Mouse (Mus musculus): ENCODE data around the gene Akap13.
"Not testable (repeated sequence)": the region's sequence is repeated elsewhere in the genome, so short reads cannot be mapped to it uniquely, and the experiment has no call there.

Akap13 gene

DNA sequence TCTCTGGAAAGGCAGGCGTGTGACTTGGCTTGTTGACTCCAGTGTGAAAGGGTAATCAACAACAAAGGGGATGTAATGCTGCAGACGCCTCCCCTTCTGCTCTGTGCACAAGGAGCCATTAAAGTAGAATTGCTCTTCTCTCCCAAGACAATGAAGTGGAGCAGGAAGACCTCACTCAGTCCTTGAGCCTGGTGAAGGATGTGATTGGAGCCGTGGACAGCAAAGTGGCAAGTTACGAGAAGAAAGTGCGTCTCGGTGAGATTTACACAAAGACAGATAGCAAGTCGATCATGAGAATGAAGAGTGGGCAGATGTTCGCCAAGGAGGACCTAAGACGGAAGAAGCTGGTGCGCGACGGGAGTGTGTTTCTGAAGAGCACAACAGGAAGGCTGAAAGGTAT lies 274.9 kb downstream of the Akap13 start:
- DNase-seq = peak; percentile 68

DNA sequence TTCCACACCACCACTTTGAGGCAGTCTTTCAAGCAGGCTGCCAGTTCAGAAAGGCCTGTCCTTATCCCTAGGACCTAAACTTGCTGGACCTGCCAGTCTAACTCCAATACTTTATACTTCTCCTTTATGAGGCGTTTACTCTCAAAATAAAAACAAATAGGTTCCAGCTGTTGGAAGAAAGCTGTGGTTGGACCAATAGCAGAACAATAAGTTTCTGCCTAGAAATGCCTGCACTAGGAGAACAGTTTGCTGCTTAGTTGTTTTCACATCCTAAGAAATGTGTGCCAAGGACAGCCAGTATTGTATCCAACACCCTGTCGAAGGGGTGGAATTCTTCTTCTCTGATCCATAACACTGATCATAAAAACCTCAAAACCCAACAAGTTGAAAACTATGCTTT lies 276.6 kb downstream of the Akap13 start:
- DNase-seq = no peak

GRCm38 (mm10) chr7:75733166-75733565 lies 277.8 kb downstream of the Akap13 start:
- DNase-seq = no peak

DNA sequence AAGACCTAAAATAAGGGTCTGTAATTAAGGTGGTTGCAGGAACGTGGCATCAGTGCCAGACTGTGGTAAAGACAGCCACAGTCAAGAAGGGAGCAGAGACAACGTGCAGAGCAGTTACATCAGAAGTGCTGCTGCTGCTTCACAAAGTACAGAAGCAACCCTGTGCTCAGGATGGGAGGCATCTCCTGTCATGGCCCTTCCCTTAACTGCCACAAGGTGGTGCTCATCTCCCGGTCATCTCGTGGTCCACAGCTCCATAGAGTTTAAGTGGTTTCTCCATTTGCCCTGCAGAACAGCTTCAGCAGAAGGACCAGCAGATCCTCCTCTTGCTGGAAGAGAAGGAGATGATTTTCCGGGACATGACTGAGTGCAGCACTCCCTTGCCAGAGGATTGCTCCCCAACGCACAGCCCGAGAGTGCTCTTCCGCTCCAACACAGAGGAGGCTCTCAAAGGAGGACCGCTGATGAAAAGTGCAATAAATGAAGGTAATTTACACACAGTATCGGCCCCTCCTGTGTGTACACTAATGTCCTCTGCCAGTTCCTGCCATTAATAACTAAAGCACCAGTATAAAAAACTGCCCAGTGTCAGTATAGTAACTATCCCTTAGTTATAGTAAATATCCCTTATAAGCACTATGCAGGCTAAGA lies 283.9 kb downstream of the Akap13 start:
- DNase-seq = peak; percentile 94

DNA sequence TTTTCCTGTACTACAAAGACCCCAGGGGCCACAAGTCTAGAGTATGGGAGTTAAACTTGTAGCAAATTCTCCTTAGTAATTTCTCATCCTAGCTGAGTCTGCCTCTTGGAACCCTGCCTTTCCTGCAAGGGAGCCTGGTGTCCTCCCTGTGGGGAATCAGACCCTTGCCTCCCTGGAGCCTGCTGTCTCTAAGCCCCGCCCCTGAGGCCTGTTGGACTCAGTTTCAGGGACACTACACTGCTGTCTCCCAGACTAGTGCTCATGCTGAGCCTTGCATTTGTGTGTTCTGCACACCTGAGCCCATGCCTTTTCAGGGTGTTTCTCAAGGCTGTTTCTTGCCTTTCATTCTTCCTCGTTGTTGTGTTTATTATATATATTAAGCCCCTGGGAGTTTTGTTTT lies 289.2 kb downstream of the Akap13 start:
- peak; percentile 96 for DNase-seq

DNA sequence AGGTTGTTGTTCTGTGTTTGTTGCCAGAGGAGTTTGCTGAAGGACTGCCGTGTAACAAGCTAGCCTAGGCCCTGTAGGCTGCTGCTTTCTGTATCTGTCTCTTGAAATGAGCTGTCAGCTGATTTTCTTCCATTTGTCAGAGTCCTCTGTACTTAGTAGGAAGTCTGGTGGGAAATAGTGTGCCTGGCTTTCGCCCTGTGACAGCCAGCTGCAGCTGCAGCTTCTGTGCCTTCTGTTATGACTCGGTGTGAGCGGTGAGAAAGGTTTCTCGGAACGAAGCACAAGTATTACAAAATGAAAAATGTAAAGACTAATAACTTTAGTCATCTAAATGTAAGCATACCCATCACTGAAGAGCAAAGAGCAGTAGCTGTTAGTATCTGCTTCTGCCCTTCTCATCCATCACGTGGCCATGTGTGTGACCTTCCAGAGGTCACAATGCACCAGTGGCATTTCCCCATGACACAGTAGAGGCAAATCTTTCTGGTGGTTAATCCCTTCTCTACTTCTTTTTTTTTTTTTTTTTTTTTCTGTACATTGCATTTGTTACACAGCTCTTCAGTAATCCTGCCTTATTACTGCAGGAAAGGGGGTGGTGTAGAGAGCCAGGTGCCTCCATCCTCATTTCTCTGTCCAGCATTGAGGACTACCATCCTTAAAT lies 289.8 kb downstream of the Akap13 start:
- DNase-seq = peak; percentile 92

DNA sequence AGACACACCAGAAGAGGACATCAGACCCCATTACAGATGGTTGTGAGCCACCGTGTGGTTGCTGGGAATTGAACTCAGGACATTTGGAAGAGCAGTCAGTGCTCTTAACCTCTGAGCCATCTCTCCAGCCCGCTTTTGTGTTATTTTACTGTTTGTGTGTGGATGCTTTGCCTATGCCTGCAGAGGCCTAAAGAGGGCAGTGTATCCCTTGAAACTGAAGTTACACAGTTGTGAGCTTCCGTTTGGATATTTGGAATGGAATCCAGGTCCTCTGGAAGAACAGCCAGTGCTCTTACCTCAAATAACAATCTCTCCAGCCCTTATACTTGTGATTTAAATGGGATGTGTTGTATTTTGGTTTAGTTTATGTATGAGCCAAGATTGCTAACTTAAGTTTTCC lies 290.6 kb downstream of the Akap13 start:
- DNase-seq = peak; percentile 87

DNA sequence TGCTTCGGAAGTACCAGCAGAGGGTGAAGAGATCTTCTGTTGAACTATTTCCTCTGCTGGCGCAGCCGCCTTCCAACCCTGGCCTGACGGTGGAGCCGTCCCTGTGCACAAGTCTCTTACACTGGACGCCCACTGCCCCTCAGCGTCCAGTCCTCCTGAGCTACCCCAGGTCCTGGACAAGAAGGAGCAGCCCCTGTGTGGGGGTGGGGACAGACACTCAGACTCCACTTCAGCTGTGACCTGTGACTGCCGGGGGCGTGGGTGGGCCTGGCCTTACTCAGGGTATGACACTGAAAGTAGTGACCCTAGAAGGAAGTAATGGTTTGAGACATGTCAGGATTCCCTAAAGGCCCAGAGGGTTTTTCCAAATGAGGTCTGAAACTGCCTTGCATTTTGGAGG lies 295.2 kb downstream of the Akap13 start:
- peak; percentile 91 for DNase-seq

DNA sequence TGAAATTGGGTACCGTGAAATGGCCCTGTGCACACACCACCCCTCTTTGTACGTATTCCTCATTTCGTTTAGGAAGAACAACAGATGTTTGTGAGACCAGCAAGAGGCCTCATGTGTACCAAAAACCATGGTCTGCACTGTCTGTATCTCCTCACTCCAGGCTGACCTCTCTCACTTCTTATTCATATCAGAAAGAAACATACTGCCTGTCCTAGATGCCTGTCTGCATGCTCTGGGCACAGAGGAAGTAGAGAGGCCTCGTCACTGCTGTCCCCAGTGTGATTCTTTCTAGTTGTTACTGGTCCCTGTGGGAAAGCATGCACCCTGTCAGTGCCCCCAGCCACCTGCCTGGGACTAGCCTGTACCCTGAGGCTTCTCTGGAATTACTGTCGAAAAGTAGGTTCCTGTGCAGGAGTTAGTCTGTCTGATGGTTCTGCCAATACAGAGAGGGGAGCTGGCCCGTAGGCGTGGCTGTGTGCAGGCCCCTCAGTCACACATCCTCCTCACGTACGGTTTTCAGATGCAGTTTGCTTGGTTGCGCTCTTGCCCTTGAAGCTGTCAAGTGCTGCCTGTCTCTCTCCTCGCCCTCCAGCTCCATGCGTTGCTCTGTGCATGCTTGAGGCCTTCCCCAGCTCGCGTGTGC lies 295.9 kb downstream of the Akap13 start:
- DNase-seq = peak; percentile 85

DNA sequence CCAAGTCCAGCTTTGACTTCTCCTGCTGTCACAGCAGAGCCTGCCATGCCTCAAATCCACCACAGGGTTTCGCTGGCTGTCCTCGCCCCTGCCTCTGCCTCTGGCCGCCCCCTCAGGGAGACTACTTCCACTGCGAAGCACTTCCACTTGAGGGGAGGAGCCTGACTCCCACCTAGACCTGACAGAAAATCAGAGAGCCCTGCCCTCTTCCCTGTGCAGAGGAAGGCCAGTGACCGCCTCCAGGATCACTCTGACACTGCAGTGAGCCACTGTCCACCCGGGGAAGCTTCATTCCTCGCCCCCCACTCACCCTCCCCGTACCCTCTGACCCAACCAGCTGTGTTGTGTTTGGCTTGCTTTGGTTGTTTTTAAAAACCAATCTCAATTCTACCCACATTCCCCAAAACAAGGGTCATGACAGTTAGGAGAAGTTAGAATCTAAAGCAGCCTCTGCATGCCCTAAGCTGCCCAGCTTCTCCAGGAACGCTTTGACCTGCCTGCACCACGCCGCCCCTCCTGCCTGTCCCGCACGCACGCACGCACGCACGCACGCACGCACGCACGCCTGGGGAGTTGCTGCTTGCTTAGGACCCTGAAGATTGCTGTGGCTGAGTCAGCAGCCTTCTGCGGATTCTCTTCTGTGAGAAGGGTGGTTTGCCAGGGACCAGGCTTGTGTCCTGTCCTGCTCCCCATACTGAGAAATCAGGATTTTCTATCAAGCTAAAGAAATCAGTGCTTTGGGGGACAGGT lies 297.3 kb downstream of the Akap13 start:
- DNase-seq = peak; percentile 93

DNA sequence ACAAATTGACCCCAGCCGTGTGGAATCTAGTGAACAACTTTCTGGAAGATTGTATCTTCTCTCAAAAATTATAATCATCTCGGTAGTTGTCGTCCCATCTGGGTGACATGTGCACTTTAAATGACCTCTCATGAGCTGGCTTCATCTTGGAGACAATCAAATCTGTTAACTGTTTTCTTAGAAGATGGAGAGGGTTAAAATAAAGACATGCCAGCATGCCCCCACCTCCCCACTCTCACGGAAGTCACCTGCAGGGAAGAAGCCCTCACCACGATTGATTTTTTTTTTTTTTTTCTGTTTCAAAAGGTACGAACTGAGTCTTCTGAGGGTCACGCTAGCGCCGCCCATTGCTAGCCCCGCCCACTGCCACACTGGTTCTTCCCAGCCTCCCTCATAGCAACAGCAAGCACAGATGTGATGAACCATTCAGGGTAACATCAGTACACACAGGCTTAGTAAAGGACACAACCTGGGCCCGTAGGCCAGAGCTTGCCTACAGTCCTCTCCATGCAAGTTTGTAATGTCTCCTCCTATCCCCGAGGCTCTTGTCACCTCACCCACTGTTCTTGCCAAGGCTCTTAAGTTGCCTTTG lies 298.0 kb downstream of the Akap13 start:
- DNase-seq = peak; percentile 90

GRCm38 (mm10) chr7:75754587-75755499 lies 299.5 kb downstream of the Akap13 start:
- peak; percentile 81 for DNase-seq

DNA sequence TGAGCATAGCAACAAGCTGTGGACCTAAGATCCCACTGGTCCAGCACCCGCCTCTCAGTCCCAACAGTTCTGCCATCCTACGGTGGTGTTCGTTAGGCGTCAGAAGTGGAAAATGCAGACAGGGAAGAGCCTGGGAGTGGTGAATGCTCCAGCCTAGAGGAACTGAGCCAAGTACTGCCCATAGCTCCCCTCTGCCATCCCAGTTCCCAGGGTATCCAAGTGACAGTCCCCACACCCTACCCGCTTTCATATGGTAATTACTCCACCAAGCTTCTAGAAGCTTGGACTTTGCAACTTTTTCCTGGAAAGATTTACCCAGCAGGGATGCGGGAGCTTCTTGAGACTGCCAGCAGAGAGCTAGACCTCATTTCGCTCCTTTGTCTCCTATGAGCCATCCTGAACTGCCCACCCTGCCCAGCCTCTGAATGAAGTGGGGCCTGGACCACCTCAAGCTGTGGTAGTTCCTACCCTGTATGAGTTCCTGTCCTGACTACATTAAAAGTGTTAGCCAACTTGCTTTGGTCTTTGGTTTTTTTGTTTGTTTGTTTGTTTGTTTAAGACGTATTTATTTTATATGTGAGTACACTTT lies 300.6 kb downstream of the Akap13 start:
- peak; percentile 74 for DNase-seq

GRCm38 (mm10) chr7:75759992-75760514 lies 304.7 kb downstream of the Akap13 start:
- DNase-seq = peak; percentile 85

DNA sequence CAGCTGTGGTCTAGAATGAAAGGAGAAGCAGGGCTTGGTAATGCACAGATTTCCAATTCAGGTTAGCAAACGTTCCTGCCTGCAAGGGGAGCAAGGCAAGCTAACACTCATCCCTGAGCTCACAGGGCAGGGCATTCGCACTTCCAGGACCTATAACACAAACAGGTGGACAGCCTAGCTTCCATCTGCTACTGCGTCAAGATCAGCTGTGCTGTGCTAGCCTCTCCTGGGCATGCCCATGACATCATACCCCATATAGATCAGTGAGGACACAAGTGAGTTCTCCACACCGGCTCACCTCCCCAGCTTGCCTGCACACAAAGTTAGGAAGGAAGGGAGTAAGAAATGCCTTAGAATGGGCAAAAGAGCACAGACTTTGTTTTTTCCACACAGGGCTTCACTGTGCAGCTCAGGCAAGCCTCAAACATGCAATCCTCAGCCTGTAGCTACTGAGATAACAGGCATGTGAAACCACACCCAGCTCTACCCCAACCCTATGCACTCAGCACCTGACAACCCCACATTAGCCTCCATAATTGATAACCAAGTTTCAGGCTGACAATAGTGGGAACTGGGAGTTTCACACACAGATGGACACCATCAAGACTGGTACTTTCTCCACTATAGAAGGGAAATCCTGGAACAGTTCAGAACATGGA lies 305.5 kb downstream of the Akap13 start:
- DNase-seq = not testable (repeated sequence)

- peak; percentile 94 for DNase-seq
Observed at GRCm38 (mm10) chr7:75762225-75762624, 306.9 kb downstream of the Akap13 start.

DNA sequence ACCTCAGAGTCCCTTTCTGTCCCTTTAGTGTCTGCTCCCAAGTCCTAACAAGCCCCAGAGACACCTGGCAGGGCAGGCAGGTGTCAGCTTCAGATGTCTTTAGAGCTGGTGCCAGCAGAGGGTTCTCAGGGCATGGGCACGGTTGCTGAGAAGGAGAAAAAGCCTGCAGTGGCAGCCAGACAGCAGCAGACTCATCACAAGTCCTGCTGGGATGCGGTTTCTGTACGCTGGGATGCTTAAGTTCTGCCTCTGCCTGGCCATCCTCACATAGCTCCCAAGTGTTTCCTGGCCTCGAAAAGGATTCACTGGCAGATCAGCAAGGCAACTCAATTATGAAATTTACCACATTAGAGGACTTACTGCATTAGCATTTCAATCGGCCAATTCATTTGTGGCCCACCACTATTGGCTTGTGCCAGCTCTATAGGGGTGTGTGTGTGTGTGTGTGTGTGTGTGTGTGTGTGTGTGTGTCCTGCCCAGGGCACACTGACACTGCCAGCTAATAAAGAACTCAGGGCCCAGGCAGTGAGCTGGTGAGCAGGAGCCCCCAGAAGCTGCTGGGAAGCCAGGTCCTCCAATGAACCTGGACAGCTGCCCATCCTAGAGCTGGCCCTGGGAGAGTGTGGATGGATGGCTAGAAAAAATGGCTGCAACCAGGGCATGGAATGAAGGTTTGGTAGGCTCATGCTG lies 311.9 kb downstream of the Akap13 start:
- DNase-seq = not testable (repeated sequence)

DNA sequence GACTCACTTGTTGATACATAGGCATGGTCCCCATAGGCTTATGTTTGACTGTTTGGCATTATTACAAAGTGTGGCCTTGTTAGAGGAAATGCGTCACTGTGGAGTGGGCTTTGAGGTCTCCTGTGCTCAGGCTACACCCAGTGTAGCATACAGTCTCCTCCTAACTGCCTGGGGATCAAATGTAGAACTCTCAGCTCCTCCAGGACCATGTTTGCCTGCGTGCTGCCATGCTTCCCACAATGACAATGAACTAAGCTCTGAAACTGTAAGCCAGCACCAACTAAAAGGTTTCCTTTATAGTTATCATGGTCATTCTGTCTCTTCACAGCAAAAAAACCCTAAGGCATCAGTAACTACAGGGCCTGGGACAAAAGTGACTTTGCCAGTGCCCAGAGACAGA lies 312.8 kb downstream of the Akap13 start:
- DNase-seq = peak; percentile 54

DNA sequence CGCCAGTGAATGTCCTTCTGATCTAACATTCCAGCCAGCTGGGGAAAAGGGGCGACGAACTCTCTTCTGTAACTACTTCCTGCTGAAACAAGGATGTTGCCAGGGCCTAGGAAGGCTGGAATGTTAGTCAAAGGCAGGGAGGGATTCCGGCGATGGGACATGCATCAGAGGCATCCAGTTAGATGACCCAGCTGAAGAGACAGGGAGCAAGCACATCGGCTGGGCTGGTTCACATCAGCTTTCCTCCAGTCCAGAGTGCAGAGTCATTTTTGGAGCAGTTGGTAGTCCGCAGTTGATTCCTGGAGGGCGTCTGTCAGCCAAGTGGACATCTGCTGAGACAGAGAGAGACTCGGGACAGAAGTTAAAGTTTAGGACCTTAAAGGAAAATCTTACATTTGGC lies 314.6 kb downstream of the Akap13 start:
- DNase-seq = peak; percentile 89
